Mouse (Mus musculus) urinary bladder, postnatal 25 days (tissue): ENCODE results near the gene Npm3.

ENCODE experiments used
- DNase-seq: peaks from one replicate; pipeline ENCODE4 v3.0.0; 2022; ENCODE audit warnings: low spot score

The Npm3 gene

DNA sequence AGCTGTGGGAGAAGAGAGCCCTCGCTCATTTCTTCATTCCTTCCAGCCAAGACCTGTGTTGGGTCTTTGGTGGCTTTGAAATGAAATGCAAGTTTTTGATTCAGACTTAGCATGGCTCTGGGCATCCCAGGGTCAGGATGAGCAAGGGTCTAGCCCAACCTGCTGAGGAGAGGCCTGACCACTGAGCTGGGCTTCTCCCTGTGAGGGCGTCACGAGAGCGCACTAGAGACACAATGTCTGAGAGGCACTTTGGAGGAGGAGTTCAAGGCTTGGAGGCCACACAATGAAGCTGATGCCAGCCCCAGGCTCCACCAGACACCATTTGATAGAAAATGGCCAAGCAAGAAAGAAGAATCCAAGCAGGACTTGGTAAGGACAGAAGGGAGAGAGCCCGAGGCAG lies 15.2 kb downstream of the Npm3 start:
- DNase-seq: no peak

DNA sequence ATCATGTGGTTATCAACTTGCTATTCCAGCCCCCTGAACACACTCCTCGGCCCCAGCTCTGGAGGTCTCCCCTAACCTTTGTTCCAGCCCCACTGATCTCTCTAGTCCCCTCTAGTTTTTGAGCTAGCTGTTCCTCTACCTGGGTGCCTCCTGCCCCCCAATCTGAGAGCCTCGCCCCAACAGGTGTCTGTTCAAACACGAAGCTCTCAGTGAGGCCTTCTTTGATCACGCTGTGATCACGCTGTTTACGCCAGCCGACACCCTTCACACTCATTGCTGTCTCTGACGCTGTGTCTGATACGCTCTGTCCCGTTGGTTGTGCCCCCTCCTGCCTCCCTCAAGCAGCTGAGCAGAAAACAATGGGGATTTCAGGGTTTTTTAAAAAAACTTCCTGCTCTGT lies 15.8 kb downstream of the Npm3 start:
- DNase-seq: no peak

DNA sequence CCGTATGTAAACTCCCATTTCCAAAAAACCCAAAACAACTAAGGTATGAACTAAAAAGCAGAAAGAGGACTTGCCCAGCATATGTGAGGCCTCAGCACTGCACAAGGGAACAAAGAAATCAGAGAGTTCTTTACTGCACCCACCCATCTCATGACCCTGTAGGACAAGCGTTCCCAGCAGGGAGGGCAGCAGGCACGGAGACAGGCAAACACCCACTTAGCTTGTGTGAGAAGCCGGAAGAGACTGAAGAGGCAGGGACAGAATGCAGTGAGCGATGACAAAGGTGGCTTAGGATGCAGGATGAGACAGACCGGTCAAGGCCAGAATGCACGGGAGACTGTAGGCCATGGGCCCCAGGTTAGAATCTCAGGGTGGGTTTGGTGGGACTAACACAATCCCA lies 17.7 kb downstream of the Npm3 start:
- DNase-seq: no peak

DNA sequence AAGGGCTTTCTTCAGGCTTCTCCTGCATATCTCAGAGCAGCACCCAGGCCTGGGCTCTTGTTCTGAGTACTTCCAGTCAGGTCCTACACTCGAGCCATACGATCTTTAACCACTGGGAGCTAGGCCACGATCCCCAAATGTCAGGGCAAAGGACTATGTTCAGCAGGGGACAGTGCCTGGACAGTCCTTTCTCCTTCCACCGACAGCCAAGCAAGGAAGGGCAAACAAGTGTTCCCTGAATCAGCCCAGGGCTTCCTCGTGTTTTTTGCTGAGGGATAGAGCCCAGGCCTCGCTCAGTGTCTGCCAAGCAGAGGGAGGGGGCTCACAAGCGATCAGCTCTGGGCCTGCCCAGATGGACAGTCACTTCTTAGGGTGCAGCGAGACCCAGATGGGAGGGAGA lies 19.3 kb downstream of the Npm3 start:
- no peak for DNase-seq

DNA sequence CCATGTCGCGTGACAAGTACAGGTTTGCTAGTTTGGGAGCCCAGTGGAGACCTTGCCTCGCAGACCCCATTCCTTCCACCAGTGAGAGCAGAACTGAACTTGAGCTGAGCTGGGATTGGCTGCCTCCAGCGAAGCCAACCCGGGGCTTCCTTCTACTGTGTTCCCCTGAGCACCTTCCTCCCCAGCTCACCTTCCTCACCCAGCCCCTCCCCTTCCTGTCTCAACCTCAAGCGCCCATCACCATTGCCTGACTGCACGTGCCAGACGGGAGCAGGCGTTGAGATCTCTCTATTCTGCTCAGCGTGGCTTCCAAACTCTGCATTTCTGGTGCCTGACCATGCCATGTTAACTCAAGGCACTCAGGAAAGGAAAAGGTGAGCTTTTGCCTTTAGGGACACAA lies 22.2 kb downstream of the Npm3 start:
- no peak for DNase-seq

DNA sequence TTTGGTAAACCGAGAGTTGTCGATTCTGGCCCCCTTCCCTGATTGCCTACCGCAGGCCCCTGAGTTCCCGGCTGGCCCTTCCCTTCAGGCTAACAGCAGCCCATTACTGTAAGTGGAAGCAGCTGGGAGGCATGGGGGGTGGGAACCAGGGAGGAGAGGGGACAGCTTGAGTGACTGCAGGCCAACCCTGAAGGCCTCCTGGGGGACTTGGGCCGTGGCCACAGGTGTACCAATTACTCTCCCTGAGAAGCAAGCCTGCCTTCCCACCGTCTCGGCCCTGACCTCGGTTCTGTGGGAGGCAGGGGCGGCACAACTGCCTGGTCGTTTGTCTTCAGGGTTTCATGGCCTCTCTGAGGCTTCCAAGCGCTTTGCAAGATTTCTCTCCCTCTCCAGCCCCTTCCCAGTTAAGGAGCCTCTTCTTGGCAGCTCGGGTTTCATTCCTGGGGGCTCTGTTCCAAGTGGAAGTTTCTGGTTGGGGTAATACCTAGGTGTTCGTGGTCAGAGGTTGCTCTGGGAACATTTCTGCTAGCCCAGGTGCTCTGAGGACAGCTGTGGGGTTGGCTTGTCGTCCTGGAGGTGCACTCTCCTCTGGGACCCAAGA lies 23.6 kb downstream of the Npm3 start:
- no peak for DNase-seq

DNA sequence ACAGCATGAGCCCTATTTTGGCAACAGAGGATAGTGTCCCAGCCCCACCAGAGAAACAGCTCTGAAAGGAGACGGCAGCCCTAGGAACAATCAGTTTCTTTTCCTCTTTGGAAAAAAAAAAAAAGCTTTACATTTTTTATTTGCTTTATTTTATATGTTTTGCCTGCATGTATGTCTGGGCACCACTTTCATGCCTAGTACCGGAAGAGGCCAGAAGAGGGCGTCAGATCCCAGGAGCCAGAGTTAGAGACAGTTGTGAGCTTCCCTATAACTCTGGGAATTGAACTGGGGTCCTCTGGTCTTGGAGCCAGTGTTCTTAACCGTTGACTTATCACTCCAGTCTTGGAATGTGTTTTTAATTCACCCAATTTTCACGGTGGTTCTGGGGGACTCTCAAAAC lies 27.2 kb downstream of the Npm3 start:
- no peak for DNase-seq

DNA sequence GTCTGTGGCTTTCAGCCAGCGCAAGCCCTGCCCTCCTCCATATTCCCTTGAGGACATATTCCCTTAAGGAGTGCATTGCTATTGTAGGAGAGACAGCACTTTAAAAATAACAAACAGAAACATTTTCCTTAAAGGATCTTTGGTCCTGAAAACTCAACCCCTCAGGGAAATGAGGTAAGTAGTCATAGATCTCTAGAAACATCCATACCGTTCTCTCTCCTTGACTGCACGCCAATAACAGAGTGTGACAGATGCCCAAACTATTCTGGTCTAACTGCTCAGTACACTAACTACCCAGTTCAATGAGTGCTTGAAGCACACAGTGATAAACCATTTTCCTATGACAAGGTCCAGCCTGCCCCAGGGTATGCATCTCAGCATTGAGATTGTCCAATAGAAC lies 31.1 kb downstream of the Npm3 start:
- no peak for DNase-seq

DNA sequence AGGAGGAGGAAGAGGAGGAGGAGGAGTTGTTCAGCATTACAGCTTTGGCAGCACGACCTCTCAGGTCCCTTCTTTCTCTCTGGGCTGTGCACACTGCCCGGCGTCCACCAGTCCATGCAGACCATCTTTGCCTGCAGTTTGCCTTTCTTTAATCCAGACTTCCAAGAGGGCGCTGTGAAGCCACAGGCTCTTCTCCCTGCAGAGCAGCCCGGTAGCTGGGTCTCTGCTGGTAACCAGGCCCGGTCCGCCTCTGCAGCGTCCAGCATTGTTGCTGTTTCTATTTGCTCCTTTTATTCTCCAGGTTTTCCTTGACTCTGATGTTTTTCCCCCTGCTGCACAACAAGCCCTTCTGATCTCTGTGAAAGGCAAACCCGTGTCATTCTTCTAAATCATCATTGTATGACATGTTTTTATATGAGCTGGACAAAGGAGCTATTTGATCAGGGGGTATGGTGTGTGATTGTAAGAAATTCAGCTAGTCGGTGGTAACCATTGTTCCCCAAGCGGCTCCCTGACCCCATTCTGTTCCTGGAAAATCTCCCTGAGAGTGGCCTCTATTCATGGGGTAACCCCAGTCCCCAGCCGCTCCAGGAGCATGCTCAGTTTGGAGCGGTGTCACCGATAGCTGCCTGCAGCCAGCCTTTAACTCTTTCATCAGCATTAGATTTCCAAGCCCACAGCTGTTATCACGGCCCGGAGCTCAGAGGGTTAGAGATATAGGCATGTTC lies 31.7 kb downstream of the Npm3 start:
- DNase-seq: no peak

DNA sequence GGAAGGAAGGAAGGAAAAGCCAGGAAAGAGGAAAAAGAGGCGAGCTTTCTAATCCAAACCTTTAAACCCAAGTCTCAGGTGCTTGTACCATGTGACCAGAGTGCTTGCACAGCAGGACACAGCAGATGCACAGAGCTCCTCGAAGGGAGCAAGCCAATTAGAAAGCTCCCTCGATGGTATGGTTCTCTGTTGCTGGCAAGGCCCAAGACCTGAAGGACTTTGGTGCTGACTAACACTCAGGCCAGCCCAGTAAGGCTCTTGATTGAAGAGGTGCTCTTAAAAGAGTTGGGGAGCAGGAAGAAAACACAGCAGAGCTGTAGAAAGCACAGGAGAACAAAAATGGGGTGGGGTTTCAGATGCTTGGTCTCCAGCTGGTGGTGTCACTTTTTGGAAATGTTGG lies 40.7 kb downstream of the Npm3 start:
- DNase-seq: no peak
